Mouse (Mus musculus) skeletal muscle tissue, adult 2 months (tissue): ENCODE data around the gene Nup62.

Source experiments
- DNase-seq: peaks from one replicate; pipeline ENCODE4 v3.0.0-alpha.2; 2012; ENCODE audit warnings: low read depth, low spot score

Nup62 gene

DNA sequence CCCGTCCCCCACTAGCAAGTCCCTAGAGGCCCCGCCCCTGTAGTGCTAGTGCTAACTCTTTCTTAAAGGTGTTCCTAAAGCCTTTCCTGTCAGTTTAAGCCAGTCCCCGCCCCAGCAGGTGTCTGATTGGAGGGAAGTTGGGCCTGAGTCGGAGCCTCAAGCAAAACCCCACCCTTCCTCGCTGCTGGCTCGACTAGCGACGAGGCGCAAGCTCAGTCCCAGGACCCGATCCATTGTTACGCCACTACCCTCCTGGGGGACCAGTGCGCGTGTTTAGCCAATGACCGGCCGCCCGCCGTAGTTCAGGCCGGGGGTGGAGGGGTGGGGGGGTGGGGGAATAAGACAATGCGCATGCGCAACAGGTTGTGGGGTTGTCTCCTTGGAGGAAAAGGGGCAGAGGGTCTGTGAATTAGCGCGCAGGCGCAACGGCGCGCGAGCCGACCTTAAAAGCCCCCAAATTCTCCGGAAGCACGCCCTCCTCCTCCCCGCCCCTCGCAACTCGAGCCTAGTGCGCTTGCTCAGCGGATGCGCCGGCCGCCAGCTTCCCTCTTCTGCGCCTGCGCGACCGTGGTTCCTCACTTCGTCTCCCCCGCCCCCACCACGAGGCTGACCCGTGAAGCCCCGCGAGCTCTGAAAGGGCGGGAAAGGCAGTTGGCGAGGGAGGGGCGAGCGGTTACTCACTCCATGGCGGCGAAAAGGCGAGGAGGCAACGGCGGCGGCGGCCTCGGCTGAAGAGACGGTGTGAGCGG, at the start of gene Nup62, which contains the start of gene Il4i1:
TSS of gene Nup62 (plus strand) at position 368 of the 749 bp plus-strand sequence.
TSS of gene Il4i1 (plus strand) at position 667 of the 749 bp plus-strand sequence.
- peak; percentile 99 for DNase-seq

DNA sequence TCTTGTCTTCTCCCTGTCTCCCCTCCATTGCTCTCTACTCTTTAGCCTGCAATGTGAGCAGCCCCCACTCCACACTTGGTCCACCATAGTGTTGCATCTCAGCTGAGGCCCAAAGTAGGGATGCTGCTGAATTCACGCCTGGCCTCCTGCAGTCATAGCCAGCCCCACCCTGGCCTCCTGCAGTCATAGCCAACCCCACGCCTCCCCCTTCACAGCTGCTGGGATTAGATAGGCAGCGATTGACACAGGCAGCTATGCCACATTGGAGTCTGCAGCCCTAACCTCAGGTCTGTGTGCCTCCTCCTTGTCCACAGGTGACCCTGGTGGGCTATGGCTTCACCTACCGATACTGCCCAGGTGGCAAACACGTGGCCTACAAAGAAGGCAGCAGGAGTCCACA, 47.8 kb upstream of the Nup62 start:
- DNase-seq, result no peak

DNA sequence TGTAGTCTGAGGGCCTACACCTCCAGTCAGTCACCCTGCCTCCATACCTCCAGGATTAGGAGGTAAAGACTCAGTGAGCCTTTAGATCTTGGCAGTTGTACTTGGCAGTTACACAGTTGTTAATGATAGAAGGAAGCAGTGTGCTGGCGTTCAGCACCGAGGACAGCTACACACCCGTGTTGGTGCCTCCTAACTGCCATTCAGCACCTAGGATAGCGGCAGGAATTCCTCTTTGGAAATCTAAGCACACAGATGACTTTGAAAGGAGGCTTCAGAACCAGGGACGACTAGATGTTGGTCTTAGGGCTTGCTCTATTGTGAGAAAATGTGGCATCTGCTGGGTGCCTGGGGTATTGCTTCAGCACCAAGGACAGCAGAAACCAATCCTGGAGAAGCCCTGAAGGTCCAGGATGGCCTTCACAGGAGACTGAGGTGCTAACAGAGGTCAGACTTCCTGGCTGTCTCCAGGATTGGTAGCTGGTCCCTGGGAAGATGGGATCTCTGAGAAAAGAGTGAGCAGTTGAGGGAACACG, 45.8 kb upstream of the Nup62 start:
- peak; percentile 48 for DNase-seq

DNA sequence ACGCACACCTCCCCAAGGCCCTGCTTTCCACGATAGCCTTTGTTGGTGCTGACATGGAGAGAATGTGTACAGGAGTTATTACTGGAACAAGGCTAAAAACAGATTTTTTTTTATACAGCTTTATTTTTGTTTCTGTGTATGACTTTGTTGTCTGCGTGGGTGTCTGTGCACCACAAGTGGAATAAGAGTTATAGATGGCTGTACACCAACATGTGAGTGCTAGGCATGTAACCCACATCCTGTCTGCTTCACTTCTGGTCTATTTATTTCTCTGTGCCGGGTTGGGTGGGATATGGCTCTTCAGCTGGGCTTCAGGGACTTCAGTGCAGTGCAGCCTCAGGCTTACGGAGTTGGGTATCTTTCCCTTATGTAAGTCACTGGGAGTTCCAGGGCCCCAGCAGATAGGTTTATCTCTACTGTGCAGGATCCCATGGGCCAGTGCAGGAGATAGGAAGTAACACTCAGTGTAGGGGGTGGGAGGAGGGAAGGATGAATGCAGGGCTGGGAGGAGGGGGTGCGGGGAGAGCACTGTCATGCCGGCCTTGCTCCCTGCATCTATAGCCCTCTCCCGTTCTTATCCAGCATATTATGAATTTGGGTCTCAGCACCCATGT, 43.2 kb upstream of the Nup62 start:
- DNase-seq, result no peak

DNA sequence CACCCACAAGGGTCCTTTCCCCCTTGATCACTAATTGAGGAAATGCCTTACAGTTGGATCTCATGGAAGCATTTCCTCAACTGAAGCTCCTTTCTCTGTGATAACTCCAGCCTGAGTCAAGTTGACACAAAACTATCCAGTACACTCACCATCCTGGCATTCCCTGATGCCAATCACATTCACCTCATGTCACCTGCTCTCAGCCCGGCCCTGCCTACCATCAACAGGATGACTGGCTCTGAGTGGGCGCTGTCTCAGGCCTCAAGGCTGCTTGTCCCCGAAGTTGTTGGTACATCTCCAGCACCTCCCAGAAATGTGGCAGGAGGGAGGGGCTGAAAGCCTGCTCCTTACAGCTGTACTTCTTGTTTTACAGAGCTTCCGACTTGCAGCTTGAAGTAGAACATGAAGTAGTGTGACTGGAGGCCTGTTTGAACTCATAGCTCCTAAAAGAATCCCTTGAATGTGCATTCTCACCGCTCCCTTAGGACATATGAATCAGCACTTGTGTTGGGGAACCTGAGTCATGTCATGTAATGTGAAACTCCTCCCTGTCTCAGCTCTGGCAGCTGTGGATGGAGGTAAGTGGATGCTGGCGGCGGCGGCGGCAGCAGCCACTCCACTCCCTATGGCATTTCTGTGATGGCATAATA, 38.9 kb upstream of the Nup62 start:
- peak; percentile 13 for DNase-seq

DNA sequence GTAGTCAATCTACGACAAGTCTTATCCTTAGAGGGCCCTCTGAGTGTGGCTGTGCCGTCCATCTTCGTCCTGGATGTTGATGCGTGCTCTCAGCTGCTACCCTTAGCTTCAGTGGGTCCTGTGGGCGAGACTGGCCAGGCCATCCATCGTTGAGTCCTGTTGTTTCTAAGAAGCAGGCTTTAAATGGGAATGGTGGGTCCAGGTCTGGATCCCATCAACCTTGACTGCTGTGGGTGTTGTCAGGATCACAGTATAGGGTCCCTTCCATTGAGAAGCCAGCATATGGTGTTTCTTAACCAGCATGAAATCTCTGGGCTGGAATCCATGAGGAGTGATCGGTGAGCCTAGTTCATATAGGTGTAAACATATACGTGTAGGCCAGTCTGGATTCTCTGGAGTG, 35.8 kb upstream of the Nup62 start:
- DNase-seq, result no peak

DNA sequence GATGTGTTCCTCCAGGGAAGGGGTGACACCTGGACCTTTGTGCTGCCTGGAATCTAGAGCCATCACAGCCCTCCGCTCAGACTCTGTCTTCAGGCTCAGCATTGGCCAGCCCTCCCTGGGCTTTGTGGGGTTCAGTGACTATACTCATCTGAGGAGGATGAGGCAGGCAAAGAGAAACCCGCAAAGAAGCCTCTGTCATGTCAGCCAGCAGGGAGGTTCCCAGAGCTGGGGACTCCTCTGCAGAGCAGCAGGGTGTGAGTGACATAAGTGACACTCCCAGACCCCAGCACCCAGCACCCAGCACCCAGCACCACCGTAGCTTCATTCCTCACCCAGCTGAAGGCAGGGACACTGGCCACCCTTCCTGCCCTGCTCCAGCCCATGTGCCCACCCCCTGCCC, 26.4 kb upstream of the Nup62 start:
- DNase-seq, result no peak

DNA sequence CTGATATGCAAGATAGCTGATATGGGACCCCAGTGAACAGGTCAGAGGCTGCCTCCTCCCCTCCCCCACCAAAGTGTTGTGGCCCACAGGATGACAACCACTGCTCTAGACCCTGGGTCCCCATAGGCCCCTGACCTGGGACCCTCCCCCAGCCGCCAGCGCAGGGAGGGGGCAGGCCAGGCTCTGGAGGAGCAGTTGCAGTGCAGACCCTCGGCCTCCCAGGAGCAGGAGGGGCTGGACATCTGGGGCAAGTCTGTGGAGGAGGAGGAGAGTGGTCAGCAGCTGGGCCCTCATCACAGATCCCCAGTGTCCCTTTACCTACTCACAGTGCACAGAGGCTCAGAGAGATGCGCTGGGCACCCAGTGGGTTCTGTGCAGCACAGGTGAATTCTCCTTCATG, 25.8 kb upstream of the Nup62 start:
- no peak for DNase-seq

DNA sequence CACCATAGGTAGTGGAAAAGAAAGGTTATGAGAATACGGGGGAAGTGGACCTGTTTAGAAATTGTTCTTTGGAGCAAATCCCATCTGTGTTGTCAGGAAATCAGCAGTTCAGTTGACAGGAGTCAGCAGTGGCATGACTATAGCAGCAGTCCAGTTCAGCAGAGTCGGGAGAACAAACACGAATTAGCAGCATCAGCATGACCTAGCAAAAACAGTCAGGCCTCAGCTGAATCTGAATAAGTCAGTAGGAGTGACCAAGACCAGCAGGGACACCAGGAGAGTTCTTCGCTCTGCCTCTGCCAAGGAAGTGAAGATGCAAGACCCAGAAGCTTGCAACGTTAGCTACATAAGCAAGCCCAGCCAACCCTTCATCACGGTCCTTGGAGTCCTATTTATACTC, 23.1 kb upstream of the Nup62 start:
- DNase-seq, result no peak

DNA sequence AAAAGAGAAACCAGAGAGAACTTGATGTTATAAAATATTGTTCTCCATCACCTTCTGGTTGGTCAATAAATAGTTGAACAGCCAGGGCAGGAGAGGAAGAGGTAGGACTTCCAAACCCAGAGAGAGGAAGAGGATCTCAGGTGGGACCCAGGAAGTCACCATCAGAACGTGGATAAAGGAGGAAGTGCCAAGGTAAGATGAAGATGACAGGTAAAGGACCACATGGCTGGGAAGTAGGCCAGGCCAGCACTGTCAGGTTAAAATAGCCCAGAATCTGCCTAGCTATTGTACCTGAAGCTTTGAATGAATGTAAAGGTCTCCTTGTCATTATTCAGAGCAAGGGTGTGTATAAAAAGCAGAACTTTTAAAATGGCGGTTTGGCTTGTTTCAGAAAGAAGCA, 7.0 kb upstream of the Nup62 start:
- DNase-seq, result no peak

DNA sequence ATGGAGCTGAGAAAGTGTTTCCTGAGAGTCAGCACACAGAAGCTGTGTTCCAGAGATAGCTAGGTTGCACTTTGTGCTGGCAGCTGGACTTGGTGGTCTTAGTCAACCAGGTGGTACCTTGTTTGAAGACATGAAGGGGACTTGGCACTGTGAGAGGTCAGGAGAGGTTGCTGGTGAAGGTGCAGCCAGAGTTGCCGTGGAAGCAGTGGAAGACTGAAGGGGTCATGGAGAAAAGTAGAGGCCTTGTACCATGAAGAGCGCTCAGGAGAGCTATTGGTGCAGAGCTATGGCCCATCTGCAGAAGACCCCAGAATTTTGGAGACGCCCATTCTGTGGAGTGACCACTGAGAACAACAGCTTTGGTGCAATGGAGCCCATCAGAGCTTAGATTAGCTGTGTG, 6.4 kb upstream of the Nup62 start:
- no peak for DNase-seq

DNA sequence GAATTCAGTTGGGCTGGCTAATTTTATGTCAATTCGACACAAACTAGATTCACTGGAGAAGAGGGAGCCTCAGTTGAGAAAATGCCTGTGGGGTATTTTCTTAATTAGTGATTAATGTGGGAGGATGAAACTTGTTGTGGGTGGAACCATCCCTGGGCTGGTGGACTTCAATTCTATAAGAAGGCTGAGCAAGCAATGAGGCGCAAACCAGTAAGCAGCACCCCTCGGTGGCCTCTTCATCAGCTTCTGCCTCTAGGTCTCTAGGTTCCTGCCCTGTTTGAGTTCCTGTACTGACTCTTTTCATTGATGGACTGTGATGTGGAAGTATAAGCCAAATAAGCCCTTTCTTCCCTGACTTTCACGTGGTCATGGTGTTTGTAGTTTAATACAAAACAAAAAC, 5.5 kb upstream of the Nup62 start:
- no peak for DNase-seq

DNA sequence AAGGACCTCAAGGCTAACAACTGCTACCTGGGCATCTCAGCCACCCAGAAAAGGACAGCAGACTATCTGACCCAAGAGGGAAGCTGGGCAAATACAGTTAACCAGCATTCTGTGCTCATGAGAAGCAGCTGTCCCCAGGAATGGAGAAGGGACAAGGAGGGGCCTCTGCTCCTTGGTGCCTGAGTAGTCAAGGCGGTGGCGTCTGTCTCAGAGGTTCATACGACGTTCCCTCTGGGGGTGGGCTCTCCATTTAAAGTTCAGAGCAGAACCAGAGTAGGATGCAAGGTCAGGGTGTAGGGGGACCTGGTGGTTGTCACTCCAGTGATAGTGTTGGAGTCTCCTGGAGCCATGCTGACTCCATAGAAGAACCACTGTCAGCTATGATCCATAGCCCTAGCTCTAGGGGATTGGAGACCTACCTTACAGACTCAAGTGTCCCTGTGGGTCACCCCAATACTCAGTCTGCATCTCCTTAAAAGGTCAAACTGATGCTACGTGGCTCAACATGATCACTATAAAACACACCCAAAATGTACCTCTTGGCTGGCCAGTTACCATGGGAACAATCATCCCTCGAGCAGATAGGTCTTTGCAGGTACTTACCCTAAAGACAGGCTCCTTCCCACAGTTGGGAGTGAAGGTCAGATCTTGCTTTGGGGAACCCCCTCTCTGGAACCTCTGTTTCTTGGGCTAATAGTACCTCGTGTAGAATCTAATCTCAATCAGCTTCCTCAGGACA, 4.9 kb upstream of the Nup62 start:
- no peak for DNase-seq

DNA sequence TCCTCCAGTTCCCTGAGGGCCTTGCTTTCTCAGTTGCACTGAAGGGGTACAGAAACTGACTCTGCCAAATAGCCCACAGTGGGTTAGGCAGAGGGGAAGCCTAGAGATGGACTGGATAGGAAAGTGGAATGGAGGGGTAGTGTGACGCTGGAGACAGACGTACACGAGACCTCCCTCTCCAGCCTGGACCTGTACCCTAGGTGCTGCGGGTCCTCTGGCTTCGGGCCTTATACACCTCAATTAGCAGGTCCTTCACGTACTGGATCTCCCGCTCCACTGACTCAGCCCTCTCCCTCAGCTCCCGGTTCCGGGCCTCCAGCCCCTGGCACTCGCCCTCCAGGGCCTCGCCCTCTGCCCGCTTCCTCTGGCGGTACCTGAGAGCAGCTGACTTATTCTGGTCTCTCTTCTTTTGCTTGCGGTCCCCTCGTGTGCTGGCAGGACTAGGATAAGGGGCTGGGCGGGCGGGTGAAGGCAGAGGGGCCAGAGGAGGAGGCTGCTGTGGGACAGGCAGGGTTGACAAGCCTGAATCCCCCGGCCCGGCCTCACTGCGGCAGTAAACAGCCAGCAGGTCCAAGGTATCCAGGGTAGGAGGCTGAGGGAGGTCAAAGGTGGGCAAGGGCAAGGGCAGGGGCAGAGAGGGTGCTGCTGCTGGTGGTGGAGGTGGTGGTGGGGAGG, 3.1 kb upstream of the Nup62 start:
- no peak for DNase-seq

DNA sequence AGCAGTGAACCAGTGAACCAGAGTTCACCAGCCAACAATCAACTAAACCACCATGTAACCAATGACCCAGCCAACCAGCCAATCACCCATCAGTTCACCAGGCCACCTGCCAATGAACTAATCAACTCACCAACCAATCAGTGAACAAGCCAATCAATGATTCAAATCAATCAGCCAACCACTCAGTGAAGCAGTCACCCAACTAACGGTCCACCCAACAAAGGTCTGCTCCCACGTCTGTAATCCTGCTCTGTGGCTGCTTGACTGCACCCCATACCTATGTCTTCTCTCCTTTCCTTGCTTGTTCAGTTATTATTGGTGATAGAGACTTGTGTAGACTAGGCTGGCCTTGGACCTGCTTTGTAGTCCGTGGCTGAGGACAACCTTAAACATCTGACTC, 1.9 kb upstream of the Nup62 start:
- no peak for DNase-seq

DNA sequence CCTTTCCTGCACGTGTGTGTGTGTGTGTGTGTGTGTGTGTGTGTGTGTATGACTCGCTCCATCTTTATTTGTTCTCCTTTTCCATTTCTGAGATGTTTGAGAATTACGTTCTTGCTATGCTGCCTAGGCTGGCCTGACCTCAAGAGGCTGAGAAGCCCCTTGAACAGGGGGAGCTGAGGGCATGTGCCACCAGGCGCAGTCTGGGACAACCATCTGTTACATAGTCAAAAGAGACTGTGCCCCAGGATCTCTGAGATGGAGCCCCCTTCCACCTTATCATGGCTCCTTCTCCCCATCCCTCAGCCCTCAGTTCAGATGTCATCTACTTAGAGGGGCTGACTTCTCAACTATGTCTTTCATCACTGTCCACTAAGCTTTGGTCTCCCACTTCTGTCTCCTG, 1.5 kb upstream of the Nup62 start:
- no peak for DNase-seq

DNA sequence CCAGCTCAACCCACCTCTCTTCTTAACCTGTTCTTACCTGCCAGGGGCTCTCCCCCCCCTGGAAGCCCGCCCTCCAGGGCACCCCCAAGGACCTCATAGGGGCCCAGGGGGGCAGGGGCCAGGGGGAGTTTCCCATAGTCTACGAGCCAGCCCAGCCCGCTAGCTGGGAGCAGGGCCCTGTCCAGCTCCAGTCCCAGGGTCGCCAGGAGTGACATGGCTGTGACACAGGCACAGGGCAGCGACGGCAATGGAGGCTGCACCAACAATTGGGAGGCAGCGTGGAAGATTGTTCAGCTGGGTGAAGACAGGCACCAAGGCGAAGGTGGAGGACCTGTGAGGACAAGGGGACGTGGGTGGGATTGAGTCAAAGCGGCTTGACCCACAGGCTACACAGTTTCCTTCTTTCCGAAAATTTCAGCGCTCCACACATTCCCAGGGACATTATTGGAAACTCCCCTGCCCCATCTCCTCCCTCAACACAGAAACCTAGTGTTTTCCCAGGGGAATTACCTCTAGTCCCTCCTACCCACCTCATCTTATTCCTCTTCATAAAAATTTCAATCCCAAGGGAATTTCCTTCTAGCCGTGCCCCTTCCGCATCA, 835 bp upstream of the Nup62 start:
- DNase-seq, result no peak

DNA sequence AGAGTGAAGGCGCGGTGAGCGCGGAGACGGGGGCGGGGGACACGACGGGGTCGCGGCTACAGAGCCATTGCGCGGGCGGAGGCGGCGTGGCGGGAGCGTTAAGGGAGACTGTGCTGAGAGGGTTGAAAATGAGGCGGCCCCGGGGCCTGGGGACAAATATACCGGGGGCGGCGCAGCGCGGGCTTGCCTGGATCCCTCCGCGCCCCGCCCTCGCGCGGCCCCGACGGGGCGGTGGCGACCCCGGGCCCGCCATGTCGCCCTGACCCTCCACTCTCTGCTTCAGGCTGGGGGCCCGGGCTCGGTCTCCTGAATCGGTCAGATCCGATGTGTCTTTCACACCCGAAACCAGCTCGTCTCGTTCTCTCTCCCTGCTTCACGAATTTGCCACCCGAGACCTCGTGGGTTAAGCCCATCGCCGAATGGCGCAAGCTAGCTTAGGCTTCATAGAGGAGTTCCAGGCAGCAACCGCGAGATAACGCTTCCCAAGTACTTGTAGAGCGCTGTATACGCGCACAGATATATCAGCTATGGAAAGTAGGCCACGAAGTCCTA, 658 bp downstream of the Nup62 start, which contains the start of gene Atf5:
TSS of gene Atf5 (minus strand) at position 189 of the 552 bp plus-strand sequence.
- DNase-seq, result no peak

DNA sequence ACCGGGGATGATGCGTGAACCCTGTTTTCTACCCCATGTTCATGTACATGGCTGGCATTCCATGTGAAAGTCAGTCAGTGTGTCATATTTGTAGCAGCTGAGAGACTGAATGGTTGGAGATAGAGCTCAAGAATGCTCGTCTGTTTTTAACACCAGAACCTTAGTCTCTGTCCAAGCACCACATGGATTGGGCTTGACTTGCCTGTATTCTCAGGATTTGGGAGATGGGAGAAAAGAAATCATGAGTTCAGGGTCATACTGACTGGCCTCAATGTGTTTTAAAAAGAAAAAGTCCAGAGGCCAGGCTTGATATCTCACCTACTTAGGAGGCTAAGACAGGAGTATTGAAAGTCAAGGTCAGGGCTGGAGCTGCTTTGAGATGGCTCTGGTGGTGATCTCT, 1.6 kb downstream of the Nup62 start:
- DNase-seq, result no peak

DNA sequence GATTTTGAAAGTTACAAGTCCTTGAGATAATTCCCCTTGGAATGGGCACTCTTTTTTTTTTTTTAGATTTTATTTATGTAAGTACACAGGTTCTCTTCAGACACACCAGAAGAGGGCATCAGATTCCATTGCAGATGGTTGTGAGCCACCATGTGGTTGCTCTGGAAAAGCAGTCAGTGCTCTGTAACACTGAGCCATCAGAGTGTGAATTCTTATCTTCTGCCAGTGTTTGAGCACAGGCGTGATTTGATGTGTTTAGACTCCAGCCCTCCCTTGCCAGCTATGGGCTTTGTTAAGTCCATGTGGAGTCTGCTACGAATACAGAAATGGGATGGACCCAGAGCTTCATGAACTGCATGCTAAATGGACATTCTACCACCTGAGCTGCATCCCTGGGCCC, 2.3 kb downstream of the Nup62 start:
- DNase-seq, result no peak
